Mouse (Mus musculus) kidney, embryonic 14.5 days (tissue): ENCODE data around the gene C4b. TPM values are rescaled to one million over a fixed set of nuclear protein-coding genes. Genes with fewer than 3 reads are reported as not detected.
"Not testable (repeated sequence)": the region's sequence is repeated elsewhere in the genome, so short reads cannot be mapped to it uniquely, and the experiment has no call there.

Source experiments
- ATAC-seq: fragments of 200-750 bp; cut with Nextera tagmentation; 2 replicates; pipeline ENCODE4 v1.8.0; 2017; ENCODE audit warnings: moderate number of reproducible peaks, mild to moderate bottlenecking, moderate TSS enrichment, moderate library complexity; ENCODE audit not compliant: low FRiP score, low TSS enrichment
- H3K27ac ChIP-seq: fragments of 300-500 bp; sonication (generic); 2 replicates; pipeline ENCODE4 v1.5.1; 2014; ENCODE audit warnings: low read depth, mild to moderate bottlenecking, low read length, moderate library complexity, mixed read lengths
- H3K27me3 ChIP-seq: fragments of 300-500 bp; sonication (generic); 2 replicates; pipeline ENCODE4 v1.6.1; 2014; ENCODE audit warnings: mild to moderate bottlenecking, low read length; ENCODE audit not compliant: control insufficient read depth, insufficient read depth
- H3K36me3 ChIP-seq: fragments of 300-500 bp; sonication (generic); 2 replicates; pipeline ENCODE4 v1.6.1; 2014; ENCODE audit warnings: low read length, mixed read lengths; ENCODE audit not compliant: control insufficient read depth, insufficient read depth
- H3K4me1 ChIP-seq: fragments of 300-500 bp; sonication (generic); 2 replicates; pipeline ENCODE4 v1.6.1; 2014; ENCODE audit warnings: low read length, mixed read lengths; ENCODE audit not compliant: control insufficient read depth, insufficient read depth
- H3K4me2 ChIP-seq: fragments of 300-500 bp; sonication (generic); replicated peaks from 2 replicates; pipeline ENCODE4 v1.6.1; 2014; ENCODE audit warnings: low read depth, mild to moderate bottlenecking, low read length
- H3K4me3 ChIP-seq: fragments of 300-500 bp; sonication (generic); 2 replicates; pipeline ENCODE4 v1.5.1; 2014; ENCODE audit warnings: mild to moderate bottlenecking, low read length
- H3K9ac ChIP-seq: fragments of 300-500 bp; sonication (generic); 2 replicates; pipeline ENCODE4 v1.6.1; 2014; ENCODE audit warnings: low read depth, mild to moderate bottlenecking, low read length, moderate library complexity
- H3K9me3 ChIP-seq: fragments of 300-500 bp; sonication (generic); 2 replicates; pipeline ENCODE4 v1.6.1; 2016; ENCODE audit warnings: low read length; ENCODE audit not compliant: control insufficient read depth
- WGBS: fragments of 180-500 bp; shearing (Covaris S2); extraction: QIAGEN DNeasy Blood & Tissue Kit; methylation state at CpG from one replicate; pipeline ENCODE4 v1.1.7; 2014; 5-methylcytosine and 5-hydroxymethylcytosine counted together
- polyA plus RNA-seq: library from polyadenylated mRNA; unstranded; fragments of >200 nt; fragmentation: Nextera tagmentation; extraction: Ambion mirVana; gene quantifications from 2 replicates; pipeline ENCODE4 v1.2.1, GENCODE M21; 2014

The C4b gene
- polyA plus RNA-seq, 1 experiment from 2014 or later = not detected

- not testable (repeated sequence) for ATAC-seq, H3K27me3 ChIP-seq, H3K4me3 ChIP-seq, H3K9me3 ChIP-seq, H3K4me2 ChIP-seq, H3K4me1 ChIP-seq, H3K36me3 ChIP-seq, H3K9ac ChIP-seq, H3K27ac ChIP-seq
- 86% methylated on average over 6 of the region's 7 CpGs for WGBS
These were observed 28.2 kb downstream of the C4b start for GRCm38 (mm10) chr17:34715451-34715850.

- not testable (repeated sequence) for H3K27me3 ChIP-seq, H3K4me3 ChIP-seq, ATAC-seq, H3K9me3 ChIP-seq, H3K4me2 ChIP-seq, H3K4me1 ChIP-seq, H3K27ac ChIP-seq, H3K36me3 ChIP-seq, H3K9ac ChIP-seq
- 78% methylated on average over 5 of the region's 5 CpGs for WGBS
These were observed 28.7 kb downstream of the C4b start for GRCm38 (mm10) chr17:34714908-34715445.

GRCm38 (mm10) chr17:34714181-34714907, 29.3 kb downstream of the C4b start:
- not testable (repeated sequence) for H3K36me3 ChIP-seq, ATAC-seq
- 75% methylated on average over 9 of the region's 9 CpGs for WGBS

GRCm38 (mm10) chr17:34712951-34713350, 30.7 kb downstream of the C4b start:
- Histone ChIP-seq H3K27me3 (no peaks in the 10 kb centered on the region), H3K36me3 (no peaks in the 10 kb centered on the region), H3K4me1 (no peaks in the 10 kb centered on the region), H3K4me2 (no peak overlapping the region), H3K4me3 (no peak overlapping the region), H3K9ac (no peak overlapping the region), H3K9me3 (no peaks in the 10 kb centered on the region), H3K27ac (no peak overlapping the region)
- WGBS = 46% methylated on average over 6 of the region's 6 CpGs
- ATAC-seq = no peak

More at GRCm38 (mm10) chr17:34714181-34714907, 29.3 kb downstream of the C4b start:
- not testable (repeated sequence) for H3K9me3 ChIP-seq, H3K27ac ChIP-seq, H3K4me1 ChIP-seq, H3K4me3 ChIP-seq, H3K9ac ChIP-seq, H3K27me3 ChIP-seq, H3K4me2 ChIP-seq

GRCm38 (mm10) chr17:34706476-34706875, 37.2 kb downstream of the C4b start:
- whole genome bisulfite sequencing = 78% methylated on average over 2 of the region's 2 CpGs
- not testable (repeated sequence) for ATAC-seq, H3K4me1 ChIP-seq, H3K9ac ChIP-seq, H3K4me2 ChIP-seq, H3K36me3 ChIP-seq, H3K27ac ChIP-seq, H3K4me3 ChIP-seq, H3K27me3 ChIP-seq, H3K9me3 ChIP-seq

GRCm38 (mm10) chr17:34700671-34701071, 43.0 kb downstream of the C4b start:
- Histone ChIP-seq H3K4me3 (no peak overlapping the region), H3K9me3 (no peaks in the 10 kb centered on the region), H3K4me2 (no peak overlapping the region), H3K36me3 (no peaks in the 10 kb centered on the region), H3K9ac (no peak overlapping the region), H3K27ac (no peak overlapping the region), H3K27me3 (no peaks in the 10 kb centered on the region), H3K4me1 (no peaks in the 10 kb centered on the region)
- 78% methylated on average over 2 of the region's 2 CpGs for WGBS
- no peak for ATAC-seq

- H3K9ac ChIP-seq = no peak overlapping the region
- no peak overlapping the region for H3K4me3 ChIP-seq
- H3K36me3 ChIP-seq = no peaks in the 10 kb centered on the region
- no peak overlapping the region for H3K27ac ChIP-seq
- no peak overlapping the region for H3K4me2 ChIP-seq
- no peak for ATAC-seq
- H3K27me3 ChIP-seq = no peaks in the 10 kb centered on the region
- WGBS = 57% methylated on average over 14 of the region's 14 CpGs
- no peaks in the 10 kb centered on the region for H3K9me3 ChIP-seq
- no peaks in the 10 kb centered on the region for H3K4me1 ChIP-seq
These were observed 43.9 kb downstream of the C4b start for GRCm38 (mm10) chr17:34699575-34700408.

GRCm38 (mm10) chr17:34692906-34693305, 50.8 kb downstream of the C4b start:
- H3K4me2 ChIP-seq = no peak overlapping the region
- WGBS = 65% methylated on average over 7 of the region's 7 CpGs
- no peak overlapping the region for H3K4me3 ChIP-seq
- no peaks in the 10 kb centered on the region for H3K4me1 ChIP-seq
- H3K9ac ChIP-seq = no peak overlapping the region
- no peak for ATAC-seq
- H3K9me3 ChIP-seq = no peaks in the 10 kb centered on the region
- no peaks in the 10 kb centered on the region for H3K36me3 ChIP-seq
- H3K27me3 ChIP-seq = no peaks in the 10 kb centered on the region
- no peak overlapping the region for H3K27ac ChIP-seq

GRCm38 (mm10) chr17:34690458-34690857, 53.2 kb downstream of the C4b start:
- Histone ChIP-seq H3K9me3 (no peaks in the 10 kb centered on the region), H3K27me3 (no peaks in the 10 kb centered on the region), H3K4me3 (no peak overlapping the region), H3K36me3 (no peaks in the 10 kb centered on the region), H3K9ac (no peak overlapping the region), H3K4me2 (no peak overlapping the region), H3K4me1 (no peaks in the 10 kb centered on the region), H3K27ac (no peak overlapping the region)
- 34% methylated on average over 4 of the region's 4 CpGs for WGBS
- ATAC-seq = no peak
